Mouse (Mus musculus) kidney, postnatal 36 days (tissue): ENCODE results near the gene Med13l.
A peak's percentile ranks its signal among the peaks of the same experiment; 100 is the strongest.

ENCODE experiments used
- DNase-seq, 2 experiments: peaks; one replicate each; pipeline ENCODE4 v3.0.0; 2021 to 2022; ENCODE audit warnings: mixed read lengths in 2 of 2

Med13l gene

GRCm38 (mm10) chr5:118737548-118737947 lies 177.1 kb downstream of the Med13l start:
- DNase-seq = peak; percentile 49 to 83

GRCm38 (mm10) chr5:118743067-118743466 lies 182.6 kb downstream of the Med13l start:
- no peak for DNase-seq

DNA sequence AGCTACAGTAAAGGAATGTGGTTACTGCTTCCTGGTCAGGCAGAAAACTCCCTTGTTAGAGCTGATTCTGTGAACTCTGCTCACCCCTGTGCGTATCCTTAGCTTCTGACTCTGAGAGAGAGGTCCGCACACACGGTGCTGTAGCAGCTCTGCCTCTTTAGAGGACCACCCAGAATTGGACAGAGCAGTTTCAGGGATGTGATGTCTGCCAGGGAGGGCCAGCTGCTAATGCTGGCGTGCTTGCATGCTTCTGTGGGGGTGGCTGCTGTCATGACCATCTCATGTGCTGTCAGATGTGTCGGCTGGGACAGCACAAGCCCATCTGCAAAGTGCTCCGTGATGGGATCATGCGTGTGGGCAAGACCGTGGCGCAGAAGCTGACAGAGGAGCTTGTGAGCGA lies 186.5 kb downstream of the Med13l start:
- no peak for DNase-seq

GRCm38 (mm10) chr5:118751446-118752179 lies 191.1 kb downstream of the Med13l start:
- peak; percentile 39 to 69 for DNase-seq

DNA sequence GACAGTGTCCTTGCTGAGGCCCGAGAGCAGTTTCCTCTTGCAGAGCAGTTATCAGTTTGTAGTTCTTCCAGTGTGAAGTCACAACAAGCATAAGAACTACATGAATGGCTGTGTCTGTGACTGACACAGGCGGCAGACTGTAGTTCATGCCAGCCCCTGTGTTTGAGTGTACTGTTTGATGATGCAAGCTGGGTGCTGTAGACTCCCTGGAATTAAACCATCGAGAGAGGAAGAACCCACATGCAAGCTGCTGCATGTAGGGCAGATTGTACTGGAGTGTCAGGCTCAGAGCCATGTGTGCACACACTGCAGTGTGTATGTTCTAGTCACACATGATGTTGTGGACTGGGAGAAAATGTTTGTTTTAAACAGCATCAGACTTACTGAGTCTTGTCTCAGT lies 192.4 kb downstream of the Med13l start:
- no peak for DNase-seq

GRCm38 (mm10) chr5:118753471-118754044 lies 193.1 kb downstream of the Med13l start:
- DNase-seq = peak in 1 of 2 experiments; percentile 20

GRCm38 (mm10) chr5:118754191-118754759 lies 193.8 kb downstream of the Med13l start:
- no peak for DNase-seq

- DNase-seq = peak in 1 of 2 experiments; percentile 51
These were observed 195.6 kb downstream of the Med13l start for GRCm38 (mm10) chr5:118756078-118756477.

- DNase-seq = peak; percentile 58 to 62
These were observed 197.2 kb downstream of the Med13l start for GRCm38 (mm10) chr5:118757396-118758301.

GRCm38 (mm10) chr5:118760986-118761385 lies 200.5 kb downstream of the Med13l start:
- DNase-seq = no peak

DNA sequence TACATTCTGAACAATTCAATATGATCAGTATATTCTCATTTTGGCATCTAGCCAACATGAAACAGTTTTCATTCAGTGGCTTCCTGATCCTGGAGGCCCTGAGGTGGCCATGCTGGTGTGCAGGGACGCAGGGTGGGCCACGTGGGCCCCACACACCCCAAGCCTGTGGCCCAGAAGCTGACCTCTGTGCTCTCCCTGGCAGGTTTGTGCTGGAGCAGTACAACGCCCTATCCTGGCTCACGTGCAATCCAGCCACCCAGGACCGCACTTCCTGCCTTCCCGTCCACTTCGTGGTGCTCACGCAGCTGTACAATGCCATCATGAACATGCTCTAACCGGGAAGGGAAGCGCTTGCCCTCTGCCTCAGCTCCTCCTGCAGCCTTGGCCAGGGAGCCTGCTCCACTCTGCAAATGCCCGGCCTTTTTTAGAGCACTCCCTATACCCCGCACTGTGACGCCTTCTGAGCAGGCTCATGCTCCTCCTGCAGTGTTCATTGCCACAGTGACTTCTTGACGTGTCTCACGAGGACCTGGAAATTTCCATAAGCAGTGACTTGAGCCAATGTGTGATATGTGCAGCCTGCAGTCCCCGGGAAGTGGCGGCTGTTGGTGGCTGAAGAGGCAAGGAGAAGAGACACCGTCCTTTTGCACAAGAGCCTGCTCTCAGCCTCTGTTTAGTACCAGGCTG lies 202.2 kb downstream of the Med13l start:
- DNase-seq = no peak

- peak in 1 of 2 experiments; percentile 64 for DNase-seq
These were observed 202.9 kb downstream of the Med13l start for GRCm38 (mm10) chr5:118763353-118763752.

DNA sequence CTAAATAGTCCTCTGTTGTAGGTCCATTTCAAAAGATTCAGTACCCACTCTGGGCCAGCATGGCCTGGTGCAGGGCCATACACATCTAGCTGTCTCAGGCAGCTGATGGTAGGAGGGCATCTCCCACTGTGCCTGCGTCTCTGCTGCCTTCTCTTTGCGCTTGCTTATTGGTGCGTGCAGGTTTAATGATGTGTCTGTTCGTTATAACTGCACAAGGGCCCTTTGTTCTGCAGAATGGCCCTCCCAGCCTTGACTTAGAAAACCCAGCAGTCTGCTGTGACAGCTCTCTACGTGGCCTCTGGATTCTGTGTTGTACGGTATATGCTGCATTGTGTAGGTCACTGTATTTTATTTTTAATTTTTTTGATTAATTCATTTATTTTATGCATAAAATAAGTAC lies 208.7 kb downstream of the Med13l start:
- DNase-seq = no peak

- DNase-seq = peak; percentile 17 to 38
These were observed 213.4 kb downstream of the Med13l start for GRCm38 (mm10) chr5:118773866-118774265.

- DNase-seq = no peak
These were observed 215.9 kb downstream of the Med13l start for GRCm38 (mm10) chr5:118776396-118776795.

DNA sequence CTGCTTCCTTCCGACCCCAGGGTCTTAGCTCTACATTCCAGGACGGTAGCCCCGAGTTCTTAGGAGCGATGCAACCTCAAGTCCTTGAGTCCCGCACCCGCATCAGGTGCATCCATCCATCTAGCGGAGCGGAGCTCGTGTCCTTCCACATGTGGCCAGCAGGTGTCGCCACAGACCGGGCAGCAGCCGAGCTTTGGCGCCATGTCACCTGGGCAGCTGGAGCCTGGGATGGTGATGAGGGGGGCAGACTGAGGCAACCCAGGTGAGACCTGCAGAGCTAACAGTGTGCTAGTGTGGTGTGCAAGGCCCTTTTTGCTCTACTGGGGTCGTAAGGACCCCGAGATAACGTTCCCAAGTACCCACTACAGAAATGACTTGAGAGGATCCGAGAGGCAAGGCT lies 221.1 kb downstream of the Med13l start:
- peak; percentile 51 to 86 for DNase-seq

- no peak for DNase-seq
These were observed 221.7 kb downstream of the Med13l start for GRCm38 (mm10) chr5:118782139-118782538.

DNA sequence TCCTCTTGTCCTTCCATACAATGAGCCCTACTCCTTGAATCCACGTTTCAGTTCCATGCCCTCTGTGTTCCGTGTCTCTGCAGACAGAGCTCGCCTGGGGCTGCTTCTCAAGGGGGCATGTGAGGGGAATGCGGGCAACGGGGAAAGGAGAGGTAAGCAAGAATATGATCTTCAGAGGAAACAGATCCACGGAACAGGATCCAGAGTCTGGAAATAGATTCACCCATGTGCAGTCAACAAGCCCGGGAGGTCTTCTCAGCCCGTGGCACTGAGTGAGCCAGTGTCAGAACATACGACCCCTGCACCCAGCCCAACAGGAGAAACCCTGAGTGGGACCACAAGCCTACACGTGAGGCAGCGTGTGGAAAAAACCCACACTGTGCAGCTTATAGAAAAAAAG lies 228.7 kb downstream of the Med13l start:
- no peak for DNase-seq

- DNase-seq = no peak
These were observed 229.3 kb downstream of the Med13l start for GRCm38 (mm10) chr5:118789776-118790175.

DNA sequence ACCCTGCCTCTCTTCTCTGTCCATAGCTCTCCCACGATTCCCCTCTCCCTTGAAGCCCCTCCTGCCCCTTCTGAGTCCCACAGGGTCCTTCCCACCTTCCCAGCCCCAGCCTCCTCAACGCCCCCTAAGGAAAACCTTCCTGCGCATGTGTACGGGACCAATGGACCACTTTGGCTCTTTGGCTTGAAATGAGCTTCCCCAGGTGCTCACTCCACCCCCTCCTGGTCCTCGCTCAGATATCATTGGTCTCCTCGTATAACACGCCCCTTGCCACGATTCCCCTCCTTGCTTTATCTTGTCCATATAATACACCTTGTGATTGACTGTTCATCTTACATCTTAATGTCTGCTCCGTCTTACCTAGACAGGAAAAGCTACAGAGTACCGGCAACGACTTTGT lies 237.3 kb downstream of the Med13l start:
- no peak for DNase-seq

DNA sequence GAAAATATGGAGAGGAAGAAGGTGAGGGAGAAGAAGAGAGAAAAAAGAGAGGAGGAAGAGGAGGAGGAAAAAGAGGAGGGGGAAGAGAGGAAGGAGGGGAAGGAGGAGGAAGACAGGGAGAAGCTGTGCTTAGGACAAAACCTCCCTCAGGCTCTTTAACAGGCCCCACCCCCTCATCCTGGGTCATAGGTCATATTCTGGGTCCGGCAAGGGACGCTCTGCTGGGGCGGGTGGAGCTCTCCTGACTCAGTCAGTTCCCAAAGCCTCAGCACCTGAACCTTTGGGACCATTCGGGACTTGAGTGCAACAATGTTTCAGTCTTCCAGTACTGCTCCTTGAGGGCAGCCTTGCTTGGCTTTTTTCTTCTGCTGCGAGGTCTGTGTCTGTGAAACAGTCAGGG lies 241.1 kb downstream of the Med13l start:
- no peak for DNase-seq

GRCm38 (mm10) chr5:118802036-118802435 lies 241.6 kb downstream of the Med13l start:
- DNase-seq = no peak
